Mouse (Mus musculus) T-helper 2 cell (primary cell): ENCODE data around the gene Zc3hav1.

Experiments used
- in situ Hi-C: fragments of 300-600 bp; cut with MboI, MseI; formaldehyde crosslinking; loops from one replicate; pipeline ENCODE4 v1.15.1; 2025; ENCODE audit warnings: high pct_unique_total_duplicates

Gene Zc3hav1

DNA sequence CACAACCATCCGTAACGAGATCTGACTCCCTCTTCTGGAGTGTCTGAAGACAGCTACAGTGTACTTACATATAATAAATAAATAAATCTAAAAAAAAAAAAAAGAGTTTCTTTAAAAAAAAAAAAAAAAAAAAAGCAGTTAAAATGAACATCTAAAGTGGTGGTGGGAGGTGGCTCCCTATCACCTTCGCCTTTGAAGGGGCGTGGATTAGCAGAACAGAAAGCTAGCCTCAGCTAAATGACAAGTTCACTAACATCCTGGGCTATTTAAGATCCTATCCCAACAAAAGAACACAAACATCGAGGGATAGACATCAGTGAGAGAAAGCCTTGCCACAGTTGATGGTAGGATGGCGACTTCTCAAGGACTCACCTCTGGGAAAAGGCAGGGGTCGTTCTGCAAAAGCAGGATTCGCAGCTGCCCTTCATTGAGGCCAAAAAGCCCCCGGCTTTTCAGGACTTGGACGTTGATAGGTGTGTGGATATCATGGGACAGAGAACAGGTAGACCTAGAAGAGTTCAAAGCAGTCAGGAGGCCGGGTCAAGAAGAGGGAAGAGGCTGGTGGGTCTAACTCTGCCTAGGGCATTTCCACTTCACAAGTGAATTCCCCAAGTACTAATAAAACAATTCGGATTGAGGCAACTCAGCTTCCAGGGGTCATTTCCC lies 56.7 kb downstream of the Zc3hav1 start:
- in situ Hi-C loops: no loop called here

DNA sequence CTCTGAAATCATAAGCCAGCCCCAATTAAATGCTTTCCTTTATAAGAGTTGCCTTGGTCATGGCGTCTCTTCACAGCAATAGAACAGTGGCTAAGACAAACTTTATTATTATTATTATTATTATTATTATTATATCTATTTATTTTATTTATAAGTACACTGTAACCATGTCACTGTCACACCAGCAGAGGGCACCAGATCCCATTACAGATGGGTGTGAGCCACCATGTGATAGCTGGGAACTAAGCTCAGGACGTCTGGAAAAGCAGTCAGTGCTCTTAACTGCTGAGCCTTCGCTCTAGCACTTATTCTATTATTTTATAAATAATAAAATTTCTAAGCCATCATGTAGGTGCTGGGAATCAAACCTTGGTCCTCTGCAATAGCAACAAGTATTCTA lies 60.7 kb downstream of the Zc3hav1 start:
- in situ Hi-C loops: no loop called here

DNA sequence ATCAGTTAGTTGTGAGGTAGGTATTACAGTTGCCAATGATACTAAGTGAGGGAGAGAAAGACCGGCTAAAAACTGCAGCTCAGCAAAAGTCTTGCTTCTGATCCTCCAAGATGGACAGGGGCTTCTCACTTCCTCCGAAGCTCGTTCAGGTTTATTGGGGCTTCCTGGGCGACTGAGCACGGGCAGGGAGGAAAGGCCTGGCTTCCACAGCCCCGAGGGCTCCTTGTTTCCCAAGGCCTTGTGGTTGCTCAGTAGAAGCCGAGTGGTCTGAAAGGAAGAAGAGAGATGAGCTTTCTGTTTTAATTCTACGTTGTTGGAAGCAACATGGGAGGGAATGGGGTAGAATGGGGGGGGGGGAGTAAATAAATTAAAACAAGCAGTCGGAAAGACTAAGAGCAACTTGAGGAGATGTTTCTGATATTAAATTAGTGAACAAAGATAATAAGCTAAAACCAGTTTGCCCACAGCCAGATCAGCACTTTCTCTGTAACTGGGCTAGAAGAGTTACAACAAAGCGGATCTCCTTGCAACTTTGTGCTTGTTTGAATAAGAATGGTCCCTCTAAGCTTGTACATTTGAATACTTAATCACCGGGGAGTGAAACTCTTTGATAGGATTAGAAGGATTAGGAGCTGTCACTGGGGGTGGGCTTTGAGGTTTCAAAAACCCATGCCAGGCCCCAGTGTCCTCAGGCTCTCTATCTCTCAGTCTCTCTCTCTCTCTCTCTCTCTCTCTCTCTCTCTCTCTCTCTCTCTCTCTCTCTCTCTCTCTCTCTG lies 61.3 kb downstream of the Zc3hav1 start:
- in situ Hi-C loops: no loop called here

DNA sequence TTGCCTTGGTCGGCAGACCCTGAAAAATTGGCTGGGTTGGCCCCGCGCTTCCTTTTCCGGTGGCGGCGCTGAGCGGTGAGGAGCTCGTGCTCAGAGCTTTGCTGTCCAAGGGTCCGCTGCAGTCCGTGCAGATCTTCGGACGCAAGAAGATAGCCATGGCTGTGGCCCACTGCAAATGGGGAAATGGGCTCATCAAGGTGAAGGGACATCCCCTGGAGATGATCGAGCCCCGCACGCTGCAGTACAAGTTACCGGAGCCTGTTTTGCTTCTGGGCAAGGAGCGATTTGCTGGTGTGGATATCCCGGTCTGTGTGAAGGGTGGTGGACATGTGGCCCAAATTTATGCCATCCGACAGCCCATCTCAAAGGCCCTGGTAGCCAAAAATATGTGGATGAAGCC lies 70.0 kb downstream of the Zc3hav1 start:
- in situ Hi-C loops: no loop called here

DNA sequence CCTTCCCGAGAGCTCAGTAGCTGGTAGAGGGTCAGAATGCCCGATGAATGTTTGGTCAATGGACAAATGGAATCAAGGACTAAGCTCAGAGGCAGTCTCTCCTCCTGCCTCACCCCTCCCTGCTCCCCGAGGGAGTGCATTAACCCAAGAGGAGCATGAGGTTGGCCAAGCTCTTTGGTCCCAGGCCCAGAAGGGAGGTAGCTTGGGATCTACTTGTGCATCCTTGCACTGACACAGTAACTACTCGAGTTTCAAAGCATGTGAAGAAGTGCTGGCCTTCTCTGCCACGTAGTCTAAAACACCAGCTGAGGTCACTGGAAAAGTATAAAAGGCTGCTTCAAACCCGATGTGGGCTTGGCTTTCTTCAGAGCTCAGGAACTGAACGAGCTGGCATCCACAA lies 89.9 kb downstream of the Zc3hav1 start:
- in situ Hi-C loops: no loop called here

DNA sequence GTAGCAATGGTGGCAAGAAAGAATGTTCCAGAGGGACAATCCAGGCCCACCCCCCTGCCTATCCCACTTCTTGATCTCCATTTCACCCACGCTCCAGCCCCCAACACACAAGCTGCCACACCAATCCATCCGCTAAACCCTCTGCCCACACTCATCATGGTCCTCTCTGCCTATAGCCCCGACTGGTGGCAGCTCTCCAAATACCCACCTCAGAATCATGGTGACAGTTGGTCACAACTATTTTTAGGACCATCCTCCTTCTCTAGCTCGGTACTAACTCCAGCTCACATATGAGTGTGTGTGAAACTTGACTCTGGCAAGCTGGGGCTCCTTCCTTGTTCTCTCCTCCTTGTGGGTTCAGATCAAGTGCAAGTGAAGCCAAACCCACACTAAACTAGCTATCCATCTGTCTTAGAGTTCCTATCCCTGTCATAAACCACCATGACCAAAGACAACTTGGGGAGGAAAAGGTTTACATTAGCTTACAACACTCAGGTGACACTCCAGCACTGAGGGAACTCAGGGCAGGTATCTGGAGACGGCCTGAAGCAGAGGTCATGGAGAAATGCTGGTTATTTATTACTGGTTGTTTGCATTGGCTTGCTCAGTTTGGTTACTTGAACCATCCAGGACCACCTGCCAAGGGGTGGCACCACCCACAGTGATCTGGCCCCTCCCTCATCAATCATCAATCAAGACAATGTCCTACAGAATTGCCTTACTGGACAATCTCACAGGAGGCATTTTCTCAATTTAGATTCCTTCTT lies 90.8 kb downstream of the Zc3hav1 start:
- in situ Hi-C loops: no loop called here

DNA sequence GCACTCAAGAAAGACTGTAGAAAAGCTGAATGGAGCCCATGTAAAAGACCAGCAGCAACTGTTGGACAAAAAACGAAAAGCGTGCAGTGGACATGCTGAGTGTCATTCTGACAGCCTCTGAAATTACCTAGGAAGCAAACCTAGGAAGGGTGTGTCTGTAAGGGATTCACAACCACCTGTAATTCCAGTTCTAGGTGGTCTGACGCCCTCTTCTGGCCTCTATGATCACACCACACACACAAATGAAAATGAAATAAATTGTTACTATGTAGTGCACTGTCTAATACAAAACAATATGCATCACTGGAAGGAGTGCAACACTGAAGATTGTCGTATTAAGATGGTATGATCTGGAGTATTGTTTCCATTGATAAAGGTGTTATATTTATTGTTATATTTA lies 92.5 kb downstream of the Zc3hav1 start:
- in situ Hi-C loops: no loop called here

DNA sequence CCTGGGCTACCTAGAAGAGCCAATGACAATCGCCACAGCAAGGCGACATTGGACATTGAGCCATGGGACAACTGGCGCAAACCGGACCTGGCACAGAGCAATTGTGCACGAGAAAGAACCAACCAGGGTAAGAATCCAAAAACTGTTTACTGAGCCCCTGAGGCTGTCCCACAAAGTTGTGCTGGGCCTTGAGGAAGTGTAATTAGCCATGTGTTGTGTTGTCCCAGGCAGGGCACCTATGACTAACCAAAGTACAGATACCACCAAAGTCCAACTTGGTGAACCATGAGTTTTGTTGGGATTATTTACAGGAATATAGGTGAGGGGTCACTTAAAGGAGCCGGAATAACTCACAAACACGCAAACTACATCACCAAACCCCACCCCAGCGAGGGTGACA lies 96.9 kb downstream of the Zc3hav1 start:
- in situ Hi-C loops: no loop called here

DNA sequence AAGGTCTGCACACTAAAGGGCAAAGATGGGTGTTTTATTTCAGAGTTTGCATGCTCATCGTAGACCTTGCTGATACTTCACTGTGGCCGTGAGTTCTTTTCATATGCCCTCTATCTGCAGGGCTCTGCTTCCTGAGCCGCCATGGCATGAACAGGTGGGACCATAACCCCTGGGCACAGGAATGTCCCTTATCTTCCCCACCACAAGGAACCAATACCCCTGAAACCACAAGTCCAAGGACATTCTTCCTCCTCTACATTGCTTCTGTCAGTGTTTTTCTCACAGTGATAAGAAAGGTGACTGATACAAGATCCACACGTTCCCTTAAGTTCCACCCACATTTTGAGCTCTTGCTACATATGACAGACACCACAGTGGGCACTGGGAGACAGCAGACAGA lies 97.6 kb downstream of the Zc3hav1 start:
- in situ Hi-C loops: no loop called here

DNA sequence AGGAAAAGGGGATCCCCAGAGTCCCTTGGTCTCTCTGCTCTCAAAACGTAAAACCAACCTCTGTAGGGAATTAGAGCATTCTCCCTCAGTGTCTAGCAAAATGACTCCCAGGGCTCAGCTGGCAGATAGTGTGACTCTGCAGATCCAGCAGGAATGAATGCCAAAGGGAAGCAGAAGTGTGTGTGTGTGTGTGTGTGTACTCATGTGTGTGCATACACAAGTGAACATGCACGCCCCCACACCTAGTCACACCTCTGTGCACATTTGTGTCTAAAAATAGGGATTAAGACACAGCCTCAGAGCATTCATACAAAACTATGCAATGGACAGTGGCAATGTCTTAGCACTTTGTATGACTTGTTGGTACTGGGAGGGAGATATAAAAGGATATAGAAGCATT lies 98.6 kb downstream of the Zc3hav1 start:
- in situ Hi-C loops: no loop called here
